Mouse (Mus musculus) lung, adult 2 months (tissue): ENCODE data around the gene Znrf2.

ENCODE experiments used
- CTCF ChIP-seq: fragments of 200-500 bp; IDR thresholded peaks from 2 replicates; pipeline ENCODE4 v1.5.1; 2011; ENCODE audit warnings: mild to moderate bottlenecking, low read length, control low read depth; ENCODE audit not compliant: insufficient read depth
- POLR2A ChIP-seq: fragments of 200-500 bp; IDR thresholded peaks from 2 replicates; pipeline ENCODE4 v1.6.1; 2011; ENCODE audit warnings: low read depth, mild to moderate bottlenecking, control low read depth, low read length, borderline replicate concordance; ENCODE audit errors: extremely low read depth

DNA sequence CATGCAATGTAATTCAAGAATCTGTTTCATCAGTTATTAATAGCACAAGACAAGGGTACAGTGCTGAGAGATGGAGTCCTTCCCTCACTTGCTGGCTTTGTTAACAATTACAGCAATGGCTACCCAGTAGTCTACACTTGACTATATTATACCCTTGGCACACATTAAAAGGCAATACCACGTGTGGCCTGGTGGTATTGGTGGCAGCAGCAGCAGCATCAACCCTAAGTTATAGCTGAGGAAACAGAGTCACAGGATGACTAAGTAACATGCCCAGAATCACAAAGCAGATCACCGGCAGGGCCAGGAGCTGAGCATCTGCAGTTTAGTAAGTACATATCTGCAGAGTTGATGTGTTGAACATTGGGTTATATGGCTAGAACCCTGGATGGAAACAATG, 22.3 kb upstream of the Znrf2 start:
- no peak for TF ChIP-seq CTCF
- TF ChIP-seq POLR2A, result no peak
